Mouse (Mus musculus) midbrain, embryonic 16.5 days (tissue): ENCODE results near the gene Lyst. TPM values are rescaled to one million over a fixed set of nuclear protein-coding genes. Genes with fewer than 3 reads are reported as not detected.

ENCODE experiments used
- ATAC-seq: fragments of 200-750 bp; cut with Nextera tagmentation; 2 replicates; pipeline ENCODE4 v1.8.0; 2017; ENCODE audit warnings: moderate TSS enrichment
- H3K27ac ChIP-seq: fragments of 300-500 bp; sonication (generic); 2 replicates; pipeline ENCODE4 v1.5.1; 2014; ENCODE audit warnings: mild to moderate bottlenecking, low read length, mixed read lengths
- H3K27me3 ChIP-seq: fragments of 300-500 bp; sonication (generic); 2 replicates; pipeline ENCODE4 v1.6.1; 2014; ENCODE audit warnings: low read depth, low read length, mixed read lengths; ENCODE audit not compliant: control insufficient read depth, insufficient read depth
- H3K36me3 ChIP-seq: fragments of 300-500 bp; sonication (generic); 2 replicates; pipeline ENCODE4 v1.6.1; 2014; ENCODE audit warnings: mild to moderate bottlenecking, low read length, moderate library complexity, mixed read lengths; ENCODE audit not compliant: control insufficient read depth, insufficient read depth
- H3K4me1 ChIP-seq: fragments of 300-500 bp; sonication (generic); 2 replicates; pipeline ENCODE4 v1.6.1; 2014; ENCODE audit warnings: mild to moderate bottlenecking, low read length, mixed read lengths; ENCODE audit not compliant: control insufficient read depth, insufficient read depth
- H3K4me2 ChIP-seq: fragments of 300-500 bp; sonication (generic); 2 replicates; pipeline ENCODE4 v1.6.1; 2014; ENCODE audit warnings: mild to moderate bottlenecking, low read length, mixed read lengths
- H3K4me3 ChIP-seq: fragments of 300-500 bp; sonication (generic); 2 replicates; pipeline ENCODE4 v1.5.1; 2014; ENCODE audit warnings: low read depth, mild to moderate bottlenecking, low read length, moderate library complexity, mixed read lengths
- H3K9ac ChIP-seq: fragments of 300-500 bp; sonication (generic); 2 replicates; pipeline ENCODE4 v1.6.1; 2014; ENCODE audit warnings: low read depth, low read length, mixed read lengths
- H3K9me3 ChIP-seq: fragments of 300-500 bp; sonication (generic); replicated peaks from 2 replicates; pipeline ENCODE4 v1.6.1; 2014; ENCODE audit warnings: mild to moderate bottlenecking, low read length, mixed read lengths; ENCODE audit not compliant: control insufficient read depth, poor library complexity, severe bottlenecking
- WGBS: fragments of 180-500 bp; shearing (Covaris S2); extraction: QIAGEN DNeasy Blood & Tissue Kit; methylation state at CpG from one replicate; pipeline ENCODE4 v1.1.7; 2014; 5-methylcytosine and 5-hydroxymethylcytosine counted together
- polyA plus RNA-seq: library from polyadenylated mRNA; unstranded; fragments of >200 nt; fragmentation: Nextera tagmentation; extraction: Ambion mirVana; gene quantifications from 2 replicates; pipeline ENCODE4 v1.2.1, GENCODE M21; 2015

Lyst gene
- polyA plus RNA-seq, 1 experiment from 2014 or later = 3.9 TPM

GRCm38 (mm10) chr13:13777696-13778095 lies 187.5 kb downstream of the Lyst start:
- 72% methylated on average over 8 of the region's 8 CpGs for WGBS
- Histone ChIP-seq H3K4me3 (no peak overlapping the region), H3K27ac (no peak overlapping the region), H3K27me3 (no peaks in the 10 kb centered on the region), H3K9ac (no peak overlapping the region), H3K4me1 (no peaks in the 10 kb centered on the region), H3K9me3 (no peaks in the 10 kb centered on the region), H3K4me2 (no peak overlapping the region), H3K36me3 (no peaks in the 10 kb centered on the region; the same call in 1 of the 2 replicates)
- ATAC-seq = no peak

DNA sequence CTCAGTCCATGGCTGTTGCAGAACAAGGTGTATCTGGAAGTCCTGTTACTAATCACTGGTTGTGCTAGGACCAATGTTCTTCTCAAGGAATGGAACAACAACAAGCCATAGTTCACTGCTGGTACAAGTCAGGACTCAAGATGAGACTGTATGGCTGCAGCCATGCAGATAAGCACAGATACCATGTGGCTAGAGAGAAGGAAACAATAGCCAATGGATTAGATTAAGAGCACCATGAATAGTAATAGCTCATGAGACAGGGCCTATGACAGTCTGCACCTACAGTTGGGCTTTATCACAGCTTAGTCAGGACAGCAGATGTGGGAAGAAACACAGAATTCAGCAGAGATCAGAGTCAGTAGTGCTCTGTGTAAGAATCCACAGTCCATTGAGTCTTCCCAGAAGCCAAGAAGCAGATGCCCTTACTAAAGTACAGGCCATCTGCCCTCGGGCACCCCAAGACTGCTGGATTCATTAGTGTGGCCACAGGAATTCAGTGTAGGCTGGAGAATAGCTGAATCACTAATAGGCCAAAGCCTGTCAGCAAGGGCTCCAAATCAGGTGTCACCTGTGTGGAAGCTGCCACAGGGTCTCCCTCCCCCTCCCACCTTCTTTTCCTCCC lies 188.8 kb downstream of the Lyst start:
- WGBS = 85% methylated on average over 1 of the region's 1 CpGs
- no peak overlapping the region for H3K9ac ChIP-seq
- 0 out of 2 replicates have a peak, but pooled peaks cover 3% of the 10 kb centered on the region for H3K4me1 ChIP-seq
- H3K4me2 ChIP-seq = no peak overlapping the region
- no peaks in the 10 kb centered on the region for H3K9me3 ChIP-seq
- H3K27me3 ChIP-seq = no peaks in the 10 kb centered on the region
- no peak overlapping the region for H3K27ac ChIP-seq
- H3K36me3 ChIP-seq = no peaks in the 10 kb centered on the region; the same call in 1 of the 2 replicates
- H3K4me3 ChIP-seq = no peak overlapping the region
- no peak for ATAC-seq

DNA sequence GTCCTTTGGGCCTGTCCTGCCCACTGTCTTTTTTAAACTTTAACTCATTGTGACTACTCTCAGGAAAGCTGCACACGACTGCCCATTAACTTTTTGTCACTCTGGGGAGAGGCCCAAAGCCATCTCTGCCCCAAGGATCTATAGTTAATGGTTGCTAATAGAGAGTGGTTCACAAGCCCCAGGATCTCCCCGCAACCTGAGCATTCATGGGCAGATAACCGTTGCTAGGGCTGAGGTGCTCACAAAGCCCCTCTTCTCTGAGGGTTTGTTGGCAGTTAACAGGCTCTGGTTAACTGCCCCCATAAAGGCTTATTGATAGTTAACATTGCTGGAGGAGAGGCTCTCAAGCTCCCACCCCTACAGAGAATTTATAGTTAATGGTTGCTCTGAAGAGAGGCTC lies 190.1 kb downstream of the Lyst start:
- no peaks in the 10 kb centered on the region for H3K9me3 ChIP-seq
- no peak overlapping the region for H3K27ac ChIP-seq
- WGBS = 76% methylated on average over 3 of the region's 3 CpGs
- no peaks in the 10 kb centered on the region for H3K27me3 ChIP-seq
- no peak overlapping the region for H3K4me3 ChIP-seq
- no peak overlapping the region for H3K4me2 ChIP-seq
- H3K9ac ChIP-seq = no peak overlapping the region
- H3K4me1 ChIP-seq = peaks cover 3% of the 10 kb centered on the region; the same call in 1 of the 2 replicates
- no peak for ATAC-seq
- no peaks in the 10 kb centered on the region; the same call in 1 of the 2 replicates for H3K36me3 ChIP-seq

DNA sequence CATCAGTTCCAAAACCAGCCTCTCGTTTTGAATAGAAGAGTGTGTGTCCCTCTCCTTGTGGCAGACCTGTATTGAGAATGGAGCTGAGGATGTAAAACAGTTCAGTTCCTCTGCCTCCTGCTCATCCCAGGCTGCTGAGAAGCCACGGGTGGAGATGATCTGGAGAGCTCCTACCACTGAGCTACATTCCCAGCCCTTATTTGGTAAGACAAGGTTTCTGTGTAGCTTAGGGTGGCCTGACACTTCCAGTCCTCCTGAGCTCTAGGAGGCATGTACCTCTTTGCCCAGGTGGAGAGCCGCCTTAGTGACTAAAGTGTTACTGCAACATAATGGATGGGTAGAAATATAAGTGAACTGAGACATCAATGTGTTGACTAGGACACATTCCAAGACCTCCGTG lies 190.8 kb downstream of the Lyst start:
- H3K4me2 ChIP-seq = no peak overlapping the region
- no peaks in the 10 kb centered on the region for H3K9me3 ChIP-seq
- H3K9ac ChIP-seq = no peak overlapping the region
- no peak overlapping the region for H3K4me3 ChIP-seq
- no peak for ATAC-seq
- H3K27me3 ChIP-seq = no peaks in the 10 kb centered on the region
- 79% methylated on average over 4 of the region's 4 CpGs for WGBS
- no peak overlapping the region for H3K27ac ChIP-seq
- H3K36me3 ChIP-seq = no peaks in the 10 kb centered on the region; the same call in 1 of the 2 replicates
- H3K4me1 ChIP-seq = peaks cover 5% of the 10 kb centered on the region; the same call in 1 of the 2 replicates

DNA sequence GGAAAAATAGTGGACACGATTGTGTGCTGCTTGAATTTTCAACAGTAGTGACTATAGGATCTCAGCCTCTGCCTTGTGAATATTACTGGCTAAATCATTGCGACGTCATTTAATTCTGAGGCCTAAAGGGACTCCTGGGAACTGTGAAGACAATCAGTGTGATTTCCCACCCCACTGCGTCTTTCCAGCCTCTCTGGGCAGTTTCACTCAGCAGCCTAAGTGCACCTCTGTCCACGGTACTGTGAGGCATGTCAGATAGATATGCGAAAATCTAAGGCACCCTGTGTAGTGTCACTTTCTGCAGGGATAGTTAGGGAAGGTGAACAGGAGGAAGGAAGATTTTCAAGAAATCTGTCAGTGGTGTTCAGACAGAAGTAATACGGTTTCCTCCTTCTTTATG lies 193.1 kb downstream of the Lyst start:
- H3K9me3 ChIP-seq = no peaks in the 10 kb centered on the region
- H3K36me3 ChIP-seq = no peaks in the 10 kb centered on the region
- 49% methylated on average over 7 of the region's 7 CpGs for WGBS
- H3K27ac ChIP-seq = peak overlapping the region; percentile 61; the same call in 1 of the 2 replicates
- H3K9ac ChIP-seq = no peak overlapping the region
- H3K4me1 ChIP-seq = peaks cover 6% of the 10 kb centered on the region; the same call in 1 of the 2 replicates
- H3K4me3 ChIP-seq = peak overlapping the region; percentile 72
- peaks cover 3% of the 10 kb centered on the region; the same call in 1 of the 2 replicates for H3K27me3 ChIP-seq
- no peak for ATAC-seq
- peak overlapping the region; percentile 66 for H3K4me2 ChIP-seq

- peak within 1 kb of the TSS; percentile 61 for H3K27ac ChIP-seq
- H3K27me3 ChIP-seq = peaks cover 3% of the 10 kb centered on the region; the same call in 1 of the 2 replicates
- no peaks in the 10 kb centered on the region for H3K9me3 ChIP-seq
- H3K36me3 ChIP-seq = no peaks in the 10 kb centered on the region
- WGBS = under 1% methylated on average over 36 of the region's 43 CpGs
- H3K4me1 ChIP-seq = peaks cover 6% of the 10 kb centered on the region; the same call in 1 of the 2 replicates
- peak within 1 kb of the TSS; percentile 66 for H3K4me2 ChIP-seq
- peak within 1 kb of the TSS; percentile 72 for H3K9ac ChIP-seq
- ATAC-seq = peak; percentile 85
- peak within 1 kb of the TSS; percentile 72 for H3K4me3 ChIP-seq
Observed at GRCm38 (mm10) chr13:13783894-13784419, 193.8 kb downstream of the Lyst start, which contains the start of gene Gng4. Gene Gng4 (plus strand): TSS chr13:13784059.

- Histone ChIP-seq H3K4me1 (peaks cover 6% of the 10 kb centered on the region; the same call in 1 of the 2 replicates), H3K4me2 (peak overlapping the region; percentile 66), H3K27ac (peak overlapping the region; percentile 61), H3K4me3 (peak overlapping the region; percentile 72), H3K9me3 (no peaks in the 10 kb centered on the region), H3K9ac (peak overlapping the region; percentile 72), H3K36me3 (no peaks in the 10 kb centered on the region), H3K27me3 (peaks cover 3% of the 10 kb centered on the region; the same call in 1 of the 2 replicates)
- ATAC-seq = peak; percentile 84
- under 1% methylated on average over 51 of the region's 59 CpGs for WGBS
Observed at GRCm38 (mm10) chr13:13784420-13784936, 194.3 kb downstream of the Lyst start.

DNA sequence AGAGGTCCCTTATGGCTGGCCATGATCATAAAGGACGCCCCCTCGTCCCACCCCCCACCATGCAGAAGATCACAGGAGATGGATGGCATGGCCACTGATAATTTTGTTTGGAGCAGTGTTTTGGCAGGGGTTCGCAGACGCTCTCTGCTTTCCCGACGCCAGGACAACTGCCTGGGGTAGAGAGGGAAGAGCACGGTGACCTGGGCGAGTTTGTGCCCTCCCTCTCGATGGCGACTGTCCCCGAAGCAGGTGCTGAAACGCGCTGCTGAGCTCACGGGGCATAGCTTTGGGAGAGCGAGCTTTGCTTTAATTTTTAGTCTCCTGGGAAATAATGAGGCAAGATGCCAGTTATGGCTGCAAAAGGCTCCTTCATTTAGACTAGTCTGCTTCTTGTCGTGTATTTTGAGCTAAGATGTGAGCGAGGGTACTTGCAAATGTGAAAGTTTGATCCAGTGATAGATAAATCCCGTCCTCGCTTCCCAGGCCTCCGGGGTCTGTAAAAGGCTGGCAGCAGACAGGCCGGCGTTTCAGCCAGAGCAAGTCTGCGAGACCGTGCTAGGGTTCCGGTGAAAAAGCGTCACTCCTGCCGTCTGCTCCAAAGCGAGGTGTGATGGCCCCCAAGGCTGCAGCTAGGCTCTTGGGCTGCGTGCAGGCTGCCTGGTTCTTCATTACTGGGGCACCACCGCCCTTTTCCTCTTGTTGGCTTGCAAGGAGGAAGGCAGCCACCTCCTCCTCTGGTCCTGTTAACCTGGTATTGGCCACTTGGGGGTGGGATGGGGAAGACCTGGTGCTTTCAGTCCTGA lies 195.0 kb downstream of the Lyst start:
- H3K4me1 ChIP-seq = peaks cover 6% of the 10 kb centered on the region; the same call in 1 of the 2 replicates
- 3% methylated on average over 30 of the region's 30 CpGs for WGBS
- no peaks in the 10 kb centered on the region for H3K9me3 ChIP-seq
- peak overlapping the region; percentile 72 for H3K9ac ChIP-seq
- H3K36me3 ChIP-seq = no peaks in the 10 kb centered on the region
- peak overlapping the region; percentile 66 for H3K4me2 ChIP-seq
- H3K27me3 ChIP-seq = peaks cover 3% of the 10 kb centered on the region; the same call in 1 of the 2 replicates
- peak; percentile 13 for ATAC-seq
- H3K4me3 ChIP-seq = peak overlapping the region; percentile 72
- peak overlapping the region; percentile 53; the same call in 1 of the 2 replicates for H3K27ac ChIP-seq
